Mouse (Mus musculus) lung, postnatal 10 days (tissue): ENCODE results near the gene Elfn1.

ENCODE experiments used
- DNase-seq: peaks from one replicate; pipeline ENCODE4 v3.0.0; 2021

Elfn1 gene

DNA sequence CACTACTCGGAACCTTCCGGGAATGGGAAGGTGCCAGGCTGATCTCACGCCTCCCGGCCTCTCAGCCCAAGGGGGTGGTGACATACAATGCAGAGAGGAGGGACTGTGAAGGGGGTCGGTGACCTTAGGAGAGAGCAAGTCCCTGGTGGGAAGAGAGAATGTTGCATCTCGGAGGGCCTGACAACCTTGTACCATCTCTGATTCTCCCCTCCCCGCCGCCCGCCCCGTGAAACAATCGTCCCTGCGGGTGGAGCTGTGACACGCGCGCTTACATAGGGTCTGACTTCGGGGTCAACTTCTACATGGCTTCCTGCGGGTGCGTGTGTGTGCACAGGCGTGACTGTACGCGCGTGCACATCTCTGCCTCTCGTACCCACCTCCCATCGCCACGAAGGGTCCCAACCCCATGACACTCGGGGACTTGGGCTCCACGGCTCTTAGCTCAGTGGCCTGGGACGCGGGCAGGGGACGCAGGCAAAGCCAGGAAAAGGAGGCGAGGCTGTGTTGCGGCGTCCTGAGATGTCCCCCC is at the start of gene Elfn1:
Elfn1 (plus strand) TSS at position 230 of the 529 bp plus-strand sequence.
- DNase-seq: peak; percentile 64

DNA sequence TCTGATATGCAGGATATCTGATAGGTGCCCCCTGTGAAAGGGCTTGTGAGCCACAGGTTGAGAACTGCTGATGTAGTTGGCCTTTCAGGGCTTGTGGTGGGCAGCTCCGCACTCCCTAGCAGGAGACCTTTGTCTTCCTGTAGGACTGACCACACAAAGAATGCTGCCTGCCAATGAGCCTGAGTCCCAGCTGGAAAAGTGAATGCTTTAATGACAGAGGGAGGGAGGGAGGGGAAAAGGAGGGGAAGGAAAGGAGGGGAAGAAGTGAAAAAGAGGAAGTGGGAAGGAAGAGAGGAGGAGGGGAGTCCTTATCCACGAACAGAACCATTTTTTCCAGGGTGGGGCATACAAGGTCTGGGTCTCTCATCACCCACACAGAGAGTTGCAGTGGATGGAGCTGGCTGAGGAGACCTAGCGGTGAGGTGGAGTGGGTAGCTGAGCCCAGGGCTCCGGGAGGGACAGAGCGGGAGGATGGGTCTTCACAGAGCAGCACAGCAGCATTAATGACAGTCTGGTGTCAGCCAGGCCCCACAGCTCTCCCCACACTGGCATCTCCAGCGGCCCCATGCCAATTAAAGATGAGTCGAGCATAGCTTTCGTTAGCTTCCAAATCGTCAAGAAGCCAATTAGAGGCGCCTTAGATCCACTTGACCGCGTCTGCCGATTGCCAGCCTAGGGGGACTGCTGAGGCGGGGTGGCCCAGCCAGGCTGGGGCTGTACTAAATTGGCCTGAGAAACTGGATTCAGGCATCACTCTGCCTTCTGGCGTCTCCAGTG is 47.2 kb upstream of the Elfn1 start:
- no peak for DNase-seq

DNA sequence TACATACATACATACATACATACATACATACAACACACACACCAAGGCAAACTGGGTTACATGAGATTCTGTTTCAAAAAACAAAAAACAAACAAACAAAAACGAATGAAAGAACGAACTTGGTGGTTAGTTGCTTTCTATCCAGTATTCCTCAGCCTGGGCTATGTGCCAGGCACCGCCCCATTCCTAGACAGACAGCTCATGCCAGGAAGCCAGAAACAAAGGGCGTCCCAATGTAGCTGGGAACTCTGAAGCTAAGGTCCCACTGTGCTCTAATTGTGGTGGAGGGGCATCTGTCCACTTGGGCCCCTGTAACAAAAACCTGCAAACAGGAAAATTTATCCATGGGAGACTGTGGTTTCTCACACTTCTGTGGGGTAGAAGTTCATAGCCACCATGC is 45.0 kb upstream of the Elfn1 start:
- peak; percentile 89 for DNase-seq

DNA sequence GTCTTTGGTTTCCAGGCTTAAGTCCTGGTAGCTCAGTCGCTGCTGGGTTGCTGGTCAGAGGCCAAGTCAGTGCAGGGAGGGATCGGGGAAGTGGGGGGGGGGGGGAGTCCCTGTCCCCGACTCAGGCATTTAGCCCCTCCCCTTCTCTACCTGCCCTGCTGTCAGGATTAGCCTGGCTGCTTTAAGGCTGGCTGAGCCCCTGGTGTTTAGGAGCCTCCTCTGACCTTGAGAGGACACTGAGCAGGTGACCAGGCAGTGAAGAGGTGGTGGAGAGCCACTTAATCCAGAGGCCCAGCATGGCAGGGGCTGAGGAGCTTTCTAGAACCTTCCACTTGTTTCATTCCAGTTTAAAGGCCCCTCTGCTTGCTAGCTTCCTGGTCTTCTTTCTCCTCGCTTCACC is 36.9 kb upstream of the Elfn1 start:
- DNase-seq: peak; percentile 53

DNA sequence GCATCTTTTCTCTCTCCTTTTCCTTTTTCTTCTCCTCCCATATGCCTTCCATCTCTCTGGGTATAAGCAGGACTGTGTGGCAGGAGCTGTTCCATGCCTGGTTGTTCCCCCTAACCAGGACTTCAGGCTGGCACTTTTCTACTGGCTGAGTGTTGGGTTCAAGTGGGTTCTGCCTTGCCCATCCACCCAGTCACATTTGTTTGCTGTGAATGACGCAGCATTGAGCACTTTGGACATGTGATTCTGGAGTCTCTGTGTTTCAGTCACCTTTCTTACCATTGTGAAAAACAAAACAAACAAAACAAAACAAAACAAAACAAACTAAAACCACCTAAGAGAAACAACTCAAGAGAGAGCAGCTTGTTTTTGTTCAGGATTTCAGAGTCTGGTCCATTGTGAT is 36.2 kb upstream of the Elfn1 start:
- DNase-seq: no peak

DNA sequence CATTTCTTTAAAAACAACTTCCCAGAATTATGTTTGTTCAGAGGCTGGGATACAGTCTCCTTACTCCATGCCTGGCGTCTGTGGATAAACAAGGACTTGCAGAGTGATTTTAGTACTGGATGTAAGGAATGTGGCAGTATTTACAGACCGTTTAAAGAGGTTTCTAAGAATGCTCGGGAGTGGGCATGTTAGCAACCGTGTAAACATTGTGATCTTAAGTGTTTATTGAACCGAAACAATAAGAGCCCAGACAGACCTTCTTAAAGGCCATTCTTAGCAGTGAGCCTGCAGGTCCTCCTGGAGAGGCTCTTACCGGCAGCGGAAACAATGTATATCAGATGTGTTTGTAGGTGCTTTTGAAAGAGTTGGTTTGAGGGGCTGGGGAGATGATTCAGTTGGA is 30.2 kb upstream of the Elfn1 start:
- DNase-seq: peak; percentile 25

DNA sequence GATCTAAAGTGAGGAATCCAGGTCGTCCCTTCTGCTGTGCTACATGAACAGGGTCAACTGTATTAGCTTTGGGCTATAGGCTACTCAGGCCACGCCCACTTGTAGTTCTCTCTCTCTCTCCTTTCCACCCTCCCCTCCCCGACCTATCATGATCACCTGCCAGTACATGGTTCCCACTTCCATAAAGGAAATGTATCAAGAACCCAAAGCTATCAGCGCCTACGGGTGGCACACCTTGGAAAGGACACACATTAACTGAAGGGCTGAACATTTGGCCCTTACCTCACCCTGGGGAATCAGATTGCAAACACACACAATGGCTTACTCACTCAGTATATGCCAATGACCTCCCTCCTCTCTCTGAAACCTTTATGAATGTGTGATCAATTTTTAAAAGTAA is 28.0 kb upstream of the Elfn1 start:
- no peak for DNase-seq

DNA sequence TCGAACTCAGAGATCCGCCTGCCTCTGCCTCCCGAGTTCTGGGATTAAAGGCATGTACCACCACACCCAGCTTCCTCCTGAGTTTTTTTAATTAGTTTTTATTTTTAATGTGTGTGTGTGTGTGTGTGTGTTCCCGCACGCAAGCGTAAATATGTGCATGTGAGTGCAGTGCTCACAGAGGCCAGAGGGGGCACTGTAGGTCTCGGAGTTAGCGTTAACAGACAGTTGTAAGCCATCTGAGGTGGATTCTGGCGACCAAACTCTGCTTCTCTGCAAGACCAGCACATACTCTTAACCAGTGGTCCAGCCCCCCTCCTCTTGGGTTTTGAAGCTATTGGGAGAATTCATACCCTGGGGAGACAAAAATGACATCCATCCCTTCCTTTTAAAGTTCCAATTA is 26.6 kb upstream of the Elfn1 start:
- no peak for DNase-seq

DNA sequence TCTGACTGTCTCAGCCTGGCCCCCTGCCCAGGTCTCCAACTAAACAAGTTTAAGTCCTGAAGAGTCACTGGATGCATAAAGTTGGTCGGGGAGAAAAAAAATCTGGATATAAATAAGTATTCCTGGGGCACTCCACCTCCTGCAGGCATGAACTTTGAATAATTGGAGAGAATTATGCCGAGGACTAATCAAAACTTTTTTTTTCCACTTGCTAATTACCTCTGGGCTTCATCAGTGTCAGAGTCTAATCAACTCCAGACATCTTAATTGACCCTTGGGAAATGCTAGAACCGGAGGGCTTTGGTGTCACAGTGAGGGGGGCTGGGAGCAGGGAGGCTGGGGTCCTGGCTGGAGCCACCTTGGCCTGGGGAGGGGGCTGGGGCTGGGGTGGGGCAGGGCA is 19.1 kb upstream of the Elfn1 start:
- DNase-seq: no peak

DNA sequence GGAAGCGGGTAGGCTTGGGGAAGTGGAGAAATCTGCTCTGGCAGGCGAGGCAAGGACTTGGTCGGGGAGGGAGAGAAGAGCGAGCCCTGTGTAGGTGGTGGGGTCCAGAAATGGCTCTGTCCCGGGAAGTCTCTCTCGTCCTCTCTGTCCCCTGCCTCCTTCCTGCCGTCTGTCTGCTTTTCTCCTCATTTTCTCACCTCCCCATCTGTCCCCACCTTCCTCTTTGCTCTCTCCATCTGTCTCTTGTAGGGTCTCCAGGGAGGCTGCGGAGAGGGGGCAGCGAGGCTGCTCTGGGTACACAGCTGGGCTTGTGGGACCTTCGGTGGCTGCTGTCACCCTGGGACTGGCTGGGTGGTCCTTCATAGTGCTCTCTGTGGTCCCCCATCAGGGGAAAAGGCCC is 18.4 kb upstream of the Elfn1 start:
- DNase-seq: no peak

DNA sequence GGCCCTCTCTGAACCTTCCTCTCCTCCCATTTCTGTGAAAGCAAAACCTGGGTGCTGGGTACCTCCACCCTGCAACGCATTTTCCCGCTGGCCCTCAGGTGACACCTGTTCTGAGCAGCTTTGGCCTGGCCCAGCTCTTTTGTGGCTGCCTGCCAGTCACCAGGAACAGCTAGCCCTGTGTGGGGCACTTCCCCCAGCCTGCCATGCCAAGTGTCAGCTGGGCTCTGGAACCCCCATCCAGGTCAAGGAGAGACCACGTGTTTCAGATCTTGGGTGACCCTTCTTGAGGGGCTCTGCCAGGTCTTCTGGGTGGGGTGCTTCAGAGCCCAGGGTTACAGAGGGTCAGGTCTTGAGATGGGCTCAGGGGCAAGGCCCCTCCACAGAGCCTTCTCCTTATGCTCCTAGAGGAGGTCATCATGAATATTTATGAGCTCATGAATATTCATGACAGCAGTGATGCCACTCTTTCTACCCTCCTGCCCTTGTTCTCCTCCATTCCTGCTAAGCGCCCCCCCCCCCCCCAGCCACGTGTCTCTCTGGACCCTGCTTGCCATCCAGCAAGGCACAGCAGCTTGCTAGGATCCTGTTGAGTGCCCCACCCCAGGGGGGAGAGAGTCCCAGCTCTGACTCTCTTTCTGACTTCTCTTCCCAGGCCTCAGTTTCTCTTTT is 15.3 kb upstream of the Elfn1 start:
- no peak for DNase-seq

DNA sequence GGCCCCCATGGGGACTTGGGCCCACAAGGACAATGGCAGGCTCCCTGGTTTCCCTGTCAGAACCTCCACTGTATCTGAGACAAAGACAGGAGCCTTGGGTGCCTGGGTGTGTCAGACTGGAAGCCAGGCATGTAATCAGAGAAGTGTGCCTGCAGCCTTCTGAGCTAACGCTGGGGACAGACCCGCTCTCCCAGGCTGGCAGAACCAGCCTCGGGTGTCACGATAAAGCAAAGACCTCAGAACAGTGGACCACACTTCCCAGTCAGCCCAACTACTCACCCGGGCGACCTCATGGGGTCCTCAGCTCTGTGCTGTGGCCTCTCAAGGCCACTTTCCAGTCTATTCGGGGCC is 14.8 kb upstream of the Elfn1 start:
- DNase-seq: no peak

DNA sequence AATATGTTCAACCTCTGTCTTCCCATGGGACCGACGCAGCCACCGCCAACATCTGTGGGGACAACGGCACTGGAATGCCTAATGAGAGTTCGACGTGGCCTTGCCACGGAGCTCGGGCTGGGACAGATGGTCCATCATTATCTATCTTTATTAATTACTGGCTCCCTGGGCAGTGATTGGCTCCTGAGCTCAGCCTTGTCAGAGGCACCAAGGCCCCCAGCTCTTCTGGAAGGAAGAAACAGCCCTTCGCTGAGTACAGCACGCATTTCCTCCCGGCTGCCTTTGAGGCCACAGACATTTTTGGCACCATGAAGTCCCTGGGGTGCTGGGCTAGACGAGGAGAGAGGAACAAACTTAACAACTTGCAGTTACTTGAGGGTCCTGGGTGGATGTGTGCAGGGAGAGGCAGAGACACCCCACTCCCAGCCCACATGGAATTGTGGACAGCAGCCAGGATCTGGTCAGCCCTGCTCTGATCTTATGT is 13.7 kb upstream of the Elfn1 start:
- DNase-seq: peak; percentile 67

DNA sequence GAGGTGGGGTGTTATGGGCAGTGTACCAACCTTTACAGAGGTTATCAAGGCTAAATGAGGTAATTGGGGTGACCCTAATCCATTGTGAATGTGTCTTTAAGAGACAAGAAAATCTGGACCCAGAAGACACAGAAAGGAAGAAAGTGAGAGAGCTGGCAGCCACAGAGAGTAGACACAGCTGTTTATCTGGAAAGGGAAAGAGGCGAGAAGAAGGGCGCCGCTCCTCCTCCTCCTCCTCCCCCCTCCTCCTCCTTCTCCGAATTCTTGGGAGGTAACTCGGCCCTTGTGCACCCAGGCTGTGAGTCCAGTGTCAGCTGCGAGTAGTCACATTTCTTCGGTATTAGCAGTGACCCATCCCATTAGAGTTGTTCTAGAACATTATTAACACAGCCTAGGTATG is 8.7 kb upstream of the Elfn1 start:
- peak; percentile 38 for DNase-seq

DNA sequence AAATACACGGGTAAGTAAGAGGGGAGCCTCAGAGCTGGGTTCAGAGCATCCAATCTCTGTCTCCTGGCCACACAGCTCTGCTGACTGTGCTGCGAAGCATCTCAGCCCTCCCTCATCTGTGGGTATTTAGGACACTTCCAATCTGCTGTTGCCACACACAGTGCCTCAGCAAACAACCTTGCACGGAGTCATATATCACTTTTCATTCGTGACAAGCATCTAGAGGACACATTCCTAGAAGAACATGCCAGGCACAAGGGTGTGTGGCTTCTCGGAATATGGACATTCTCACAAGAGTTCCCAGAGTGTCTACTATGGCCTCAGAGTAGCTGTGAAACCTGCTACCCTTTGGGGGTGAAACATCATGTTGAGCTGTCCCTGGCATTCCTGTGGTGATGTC is 2.6 kb upstream of the Elfn1 start:
- no peak for DNase-seq

DNA sequence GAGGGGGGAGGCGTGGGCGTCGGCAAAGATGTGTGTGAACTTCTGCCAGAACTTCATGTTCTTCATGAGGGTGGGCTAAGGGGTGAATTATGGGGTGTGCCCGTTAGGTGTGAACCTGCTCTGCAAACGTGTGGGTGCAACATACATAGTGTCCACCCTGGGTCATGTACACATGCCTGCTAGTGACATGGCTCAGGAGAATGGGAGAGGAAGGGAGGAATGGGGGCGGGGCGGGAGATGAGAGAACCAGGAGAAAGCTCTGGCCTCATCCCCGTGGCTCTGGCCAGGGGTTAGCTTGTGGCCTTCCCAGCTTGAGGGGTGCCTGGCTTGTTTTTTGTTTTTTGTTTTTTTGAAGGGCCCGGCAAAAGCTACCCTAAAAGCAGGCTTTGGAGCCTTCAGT is 1.2 kb upstream of the Elfn1 start:
- DNase-seq: no peak

DNA sequence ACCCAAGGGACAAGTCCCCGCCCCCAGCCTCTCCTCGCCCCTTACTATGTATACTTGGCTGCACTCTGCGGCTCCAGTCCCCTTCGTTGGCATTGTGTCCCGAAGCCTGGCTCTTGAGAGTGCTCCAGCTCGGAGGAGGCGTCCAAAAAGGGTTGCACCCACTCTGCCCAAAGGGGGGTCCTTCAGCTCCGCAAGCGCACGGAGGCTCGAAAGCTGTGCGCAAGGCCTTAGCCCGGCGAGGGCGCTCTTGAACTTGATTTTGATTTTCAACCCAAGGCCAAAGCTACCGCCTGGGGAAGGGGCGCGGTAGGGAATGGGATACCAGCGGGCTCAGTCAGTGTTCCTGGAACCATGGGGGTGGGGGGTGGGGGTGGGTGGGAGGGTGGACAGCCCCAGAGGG is 502 bp upstream of the Elfn1 start:
- DNase-seq: peak; percentile 74

DNA sequence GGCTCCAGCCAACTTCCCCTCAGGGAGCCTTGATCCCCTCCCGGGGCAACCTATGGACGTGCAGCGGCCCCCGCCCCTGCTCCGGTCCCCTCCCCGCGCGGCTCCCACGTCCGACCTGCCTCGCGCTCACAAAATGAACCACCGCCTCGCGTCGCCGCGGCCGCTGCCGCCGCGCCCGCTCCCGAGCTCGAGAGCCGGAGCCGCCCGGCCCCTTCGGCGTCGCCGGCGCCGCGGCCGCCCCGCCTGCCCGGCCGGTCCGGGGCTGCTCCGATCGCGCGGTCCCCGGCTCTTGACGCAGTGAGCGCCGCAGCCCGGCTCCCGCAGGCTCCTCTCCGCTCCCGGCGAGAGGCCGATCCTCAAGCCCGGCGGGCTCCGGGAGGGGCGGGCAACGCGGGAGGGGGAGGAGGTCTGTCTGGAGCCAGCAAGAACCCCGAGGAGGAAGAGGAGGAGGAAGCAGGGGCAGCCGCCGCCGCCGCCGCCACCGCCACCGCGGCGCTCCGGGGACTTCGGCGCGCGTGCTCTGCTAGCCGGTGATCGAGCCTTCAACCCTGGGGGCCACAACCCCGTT is 584 bp downstream of the Elfn1 start:
- DNase-seq: peak; percentile 41

DNA sequence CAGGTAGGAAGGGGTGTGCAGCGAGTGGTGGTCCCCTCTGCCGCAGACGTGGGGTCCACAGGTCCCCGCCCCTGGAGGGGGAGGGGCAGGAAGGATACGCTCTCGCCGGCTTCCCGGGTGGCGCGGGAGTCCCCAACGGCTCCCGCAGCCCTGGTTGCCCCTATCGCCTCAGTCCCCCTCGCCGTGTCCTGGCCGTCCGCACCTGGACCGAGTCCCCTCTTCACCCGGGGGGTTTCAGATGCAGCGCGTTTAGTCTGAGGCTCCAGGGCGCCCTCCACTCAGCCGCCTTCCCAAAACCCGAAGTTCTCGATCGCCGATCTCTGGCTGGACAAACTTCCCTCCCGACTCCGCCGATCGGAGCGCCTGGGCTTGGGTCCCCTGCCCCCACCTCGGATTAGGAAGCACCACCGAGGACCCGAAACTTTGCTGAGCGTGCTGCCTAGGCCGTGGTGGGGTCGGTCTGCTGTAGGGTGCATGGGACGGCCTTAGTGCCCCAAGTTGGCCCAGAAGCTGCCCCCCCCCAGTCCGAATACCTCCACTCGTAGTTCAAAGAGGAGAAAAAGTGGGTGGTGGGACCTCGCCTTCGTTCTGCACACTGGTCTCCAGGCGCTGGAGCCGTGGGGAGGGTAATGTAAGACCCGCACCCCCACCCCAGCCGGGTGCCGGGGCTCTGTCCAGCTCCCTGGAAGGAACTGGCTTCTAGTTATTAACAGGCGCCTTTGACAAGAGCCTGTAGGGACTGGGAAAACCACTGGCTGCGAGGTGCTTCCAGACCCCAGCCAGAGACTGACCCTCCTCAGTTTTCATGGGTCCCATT is 1.3 kb downstream of the Elfn1 start:
- peak; percentile 32 for DNase-seq

DNA sequence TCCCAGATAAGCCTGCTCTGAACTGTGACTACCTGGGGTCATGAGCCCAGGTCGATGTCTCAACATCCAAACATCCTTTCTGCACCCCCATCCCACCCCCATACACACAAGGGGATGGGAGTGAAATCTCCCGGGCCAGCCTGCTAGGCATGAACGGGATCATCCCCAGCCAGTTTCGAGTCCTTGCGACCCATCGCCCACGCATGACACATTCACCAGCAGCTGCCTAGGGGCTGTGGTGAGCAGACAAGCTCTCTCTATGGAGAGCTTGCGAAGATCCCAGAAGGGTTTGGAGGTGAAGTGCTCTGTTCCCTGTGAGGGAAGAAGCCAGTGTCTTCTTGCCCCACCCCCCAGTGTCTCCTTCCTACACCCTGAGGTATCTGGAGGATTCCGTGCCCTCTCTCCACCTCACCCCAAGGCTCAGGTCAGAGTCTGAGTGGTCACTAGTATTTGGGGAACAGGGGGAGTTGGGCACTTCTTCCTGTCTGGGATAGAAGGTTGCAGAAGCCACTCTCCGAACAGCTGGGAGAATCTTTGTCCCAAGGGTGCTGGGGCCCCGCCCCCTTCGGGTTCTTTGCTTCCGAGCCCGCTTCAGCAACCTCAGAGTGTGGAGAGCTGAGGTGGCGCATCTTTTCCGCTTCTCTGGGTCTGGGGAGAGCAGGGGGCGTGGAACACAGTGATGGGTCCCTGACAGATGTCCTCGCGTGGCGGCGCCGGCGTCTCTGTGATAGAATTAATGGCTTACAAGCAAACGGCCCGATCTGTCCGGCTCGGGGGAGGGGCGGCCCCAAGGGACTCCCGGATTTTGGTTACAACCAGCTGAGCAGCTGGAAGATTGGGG is 2.2 kb downstream of the Elfn1 start:
- peak; percentile 49 for DNase-seq

DNA sequence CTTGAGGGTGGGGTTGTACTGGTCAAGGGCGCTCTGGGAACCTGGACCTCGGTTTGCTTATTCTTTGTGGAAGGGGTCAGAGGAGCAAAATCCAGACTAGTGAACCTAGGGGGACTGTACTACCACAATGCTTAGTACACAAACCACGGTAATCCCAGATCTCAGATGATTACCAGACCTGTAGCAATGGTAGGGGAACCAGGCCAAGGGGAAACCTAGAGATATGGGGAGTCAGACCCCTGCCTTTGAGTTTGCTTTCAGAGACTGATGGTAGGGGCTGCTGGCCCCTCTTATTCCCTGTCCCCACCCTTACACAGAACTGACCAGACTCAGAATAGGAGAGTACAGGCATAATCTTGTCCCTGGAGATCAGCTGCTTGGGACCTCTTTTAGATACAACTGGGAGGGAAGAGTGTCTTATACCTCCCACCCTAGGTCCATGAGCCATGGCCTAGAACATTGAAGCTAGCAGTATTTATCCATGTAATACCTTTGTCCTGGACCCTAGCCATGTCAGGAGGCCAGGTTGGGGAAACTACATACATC is 3.1 kb downstream of the Elfn1 start:
- DNase-seq: no peak

DNA sequence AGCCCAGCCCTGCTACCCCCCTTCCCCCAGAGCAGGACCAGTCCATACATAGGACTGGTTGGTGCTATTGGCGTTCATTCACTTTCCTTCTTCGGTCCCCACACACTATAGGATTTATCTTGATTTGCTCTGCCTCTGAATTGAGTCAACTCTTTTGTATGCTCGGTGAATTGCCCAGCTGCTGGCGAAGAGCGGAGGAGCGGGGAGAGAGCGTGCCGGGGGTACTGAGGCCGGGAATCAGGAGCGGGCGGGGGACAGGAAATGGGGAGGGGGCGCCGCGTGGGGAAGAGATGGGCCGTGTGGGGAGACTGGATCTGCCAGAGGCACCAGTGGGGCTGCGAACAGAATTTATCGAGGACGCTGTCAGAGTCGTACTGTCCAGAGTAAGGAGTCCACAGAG is 3.8 kb downstream of the Elfn1 start:
- no peak for DNase-seq
